Mouse (Mus musculus) forebrain, embryonic 13.5 days (tissue): ENCODE results near the gene Zfp653. TPM values are rescaled to one million over a fixed set of nuclear protein-coding genes. Genes with fewer than 3 reads are reported as not detected.
"Not testable (repeated sequence)": the region's sequence is repeated elsewhere in the genome, so short reads cannot be mapped to it uniquely, and the experiment has no call there.

Experiments used
- ATAC-seq: fragments of 200-750 bp; cut with Nextera tagmentation; 2 replicates; pipeline ENCODE4 v1.8.0; 2017
- H3K27ac ChIP-seq: fragments of 300-500 bp; sonication (generic); 2 replicates; pipeline ENCODE4 v1.5.1; 2015; ENCODE audit warnings: inconsistent platforms, mild to moderate bottlenecking, moderate library complexity
- H3K27me3 ChIP-seq: fragments of 300-500 bp; sonication (generic); 2 replicates; pipeline ENCODE4 v1.6.1; 2015; ENCODE audit warnings: mild to moderate bottlenecking, inconsistent platforms
- H3K36me3 ChIP-seq: fragments of 300-500 bp; sonication (generic); 2 replicates; pipeline ENCODE4 v1.6.1; 2015; ENCODE audit warnings: mild to moderate bottlenecking, inconsistent platforms; ENCODE audit not compliant: poor library complexity, severe bottlenecking
- H3K4me1 ChIP-seq: fragments of 300-500 bp; sonication (generic); 2 replicates; pipeline ENCODE4 v1.6.1; 2015; ENCODE audit warnings: inconsistent platforms
- H3K4me2 ChIP-seq: fragments of 300-500 bp; sonication (generic); 2 replicates; pipeline ENCODE4 v1.6.1; 2015; ENCODE audit warnings: inconsistent platforms, mild to moderate bottlenecking, moderate library complexity
- H3K4me3 ChIP-seq: fragments of 300-500 bp; sonication (generic); 2 replicates; pipeline ENCODE4 v1.5.1; 2015; ENCODE audit warnings: mild to moderate bottlenecking, inconsistent platforms
- H3K9ac ChIP-seq: fragments of 300-500 bp; sonication (generic); 2 replicates; pipeline ENCODE4 v1.6.1; 2015; ENCODE audit warnings: mild to moderate bottlenecking, inconsistent platforms
- H3K9me3 ChIP-seq: fragments of 300-500 bp; sonication (generic); replicated peaks from 2 replicates; pipeline ENCODE4 v1.6.1; 2016; ENCODE audit warnings: inconsistent platforms
- WGBS: fragments of 180-500 bp; shearing (Covaris S2); methylation state at CpG from one replicate; pipeline ENCODE4 v1.1.7; 2015; 5-methylcytosine and 5-hydroxymethylcytosine counted together
- polyA plus RNA-seq: library from polyadenylated mRNA; unstranded; fragments of >200 nt; fragmentation: Nextera tagmentation; extraction: Ambion mirVana; gene quantifications from 2 replicates; pipeline ENCODE4 v1.2.1, GENCODE M21; 2015

The Zfp653 gene
- polyA plus RNA-seq, 1 experiment from 2014 or later = 17.1 TPM

DNA sequence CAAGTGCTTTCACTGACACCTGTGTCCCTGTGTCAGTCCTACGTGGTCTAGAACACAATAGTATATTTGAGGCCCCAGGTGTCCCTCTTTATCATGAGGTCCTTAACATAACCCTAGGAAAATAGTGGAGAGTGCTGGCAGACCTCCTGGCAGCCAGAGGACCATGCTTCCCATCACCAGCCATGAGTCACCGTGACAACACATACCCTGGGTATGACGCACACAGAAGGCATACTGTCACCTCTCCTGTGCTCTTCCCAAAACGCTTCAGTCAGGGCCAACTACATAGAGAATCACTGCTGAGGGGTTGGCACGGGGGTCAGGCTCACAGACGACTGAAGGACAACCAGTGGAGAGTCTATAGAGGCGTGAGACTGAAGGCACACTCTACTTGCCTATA lies 18.8 kb upstream of the Zfp653 start:
- no peak overlapping the region for H3K4me3 ChIP-seq
- no peaks in the 10 kb centered on the region for H3K9me3 ChIP-seq
- H3K27me3 ChIP-seq = no peaks in the 10 kb centered on the region; the same call in 1 of the 2 replicates
- H3K4me1 ChIP-seq = peaks cover 6% of the 10 kb centered on the region
- H3K27ac ChIP-seq = no peak overlapping the region
- WGBS = 84% methylated on average over 7 of the region's 7 CpGs
- H3K4me2 ChIP-seq = no peak overlapping the region
- no peak for ATAC-seq
- no peaks in the 10 kb centered on the region for H3K36me3 ChIP-seq
- no peak overlapping the region for H3K9ac ChIP-seq

- H3K9ac ChIP-seq = no peak overlapping the region
- no peak overlapping the region for H3K4me2 ChIP-seq
- H3K4me3 ChIP-seq = no peak overlapping the region
- ATAC-seq = no peak
- H3K27me3 ChIP-seq = no peaks in the 10 kb centered on the region
- H3K27ac ChIP-seq = no peak overlapping the region
- H3K36me3 ChIP-seq = no peaks in the 10 kb centered on the region
- WGBS = 98% methylated on average over 7 of the region's 7 CpGs
- H3K9me3 ChIP-seq = no peaks in the 10 kb centered on the region
- H3K4me1 ChIP-seq = peaks cover 11% of the 10 kb centered on the region
Observed at GRCm38 (mm10) chr9:22089281-22089680, 18.1 kb upstream of the Zfp653 start.

GRCm38 (mm10) chr9:22087034-22087618 lies 15.9 kb upstream of the Zfp653 start:
- 77% methylated on average over 2 of the region's 2 CpGs for WGBS
- Histone ChIP-seq H3K36me3 (no peaks in the 10 kb centered on the region), H3K4me1 (peaks cover 19% of the 10 kb centered on the region), H3K4me3 (no peak overlapping the region), H3K9ac (no peak overlapping the region), H3K9me3 (no peaks in the 10 kb centered on the region), H3K4me2 (no peak overlapping the region), H3K27ac (no peak overlapping the region), H3K27me3 (no peaks in the 10 kb centered on the region)
- no peak for ATAC-seq

- Histone ChIP-seq H3K27ac (no peak overlapping the region), H3K4me1 (peaks cover 19% of the 10 kb centered on the region), H3K27me3 (no peaks in the 10 kb centered on the region), H3K9ac (peak overlapping the region; percentile 76), H3K9me3 (no peaks in the 10 kb centered on the region), H3K4me2 (peak overlapping the region; percentile 88), H3K4me3 (peak overlapping the region; percentile 74), H3K36me3 (no peaks in the 10 kb centered on the region; the same call in 1 of the 2 replicates)
- WGBS = 88% methylated on average over 6 of the region's 6 CpGs
- ATAC-seq = no peak
Observed at GRCm38 (mm10) chr9:22086012-22086411, 14.8 kb upstream of the Zfp653 start.

DNA sequence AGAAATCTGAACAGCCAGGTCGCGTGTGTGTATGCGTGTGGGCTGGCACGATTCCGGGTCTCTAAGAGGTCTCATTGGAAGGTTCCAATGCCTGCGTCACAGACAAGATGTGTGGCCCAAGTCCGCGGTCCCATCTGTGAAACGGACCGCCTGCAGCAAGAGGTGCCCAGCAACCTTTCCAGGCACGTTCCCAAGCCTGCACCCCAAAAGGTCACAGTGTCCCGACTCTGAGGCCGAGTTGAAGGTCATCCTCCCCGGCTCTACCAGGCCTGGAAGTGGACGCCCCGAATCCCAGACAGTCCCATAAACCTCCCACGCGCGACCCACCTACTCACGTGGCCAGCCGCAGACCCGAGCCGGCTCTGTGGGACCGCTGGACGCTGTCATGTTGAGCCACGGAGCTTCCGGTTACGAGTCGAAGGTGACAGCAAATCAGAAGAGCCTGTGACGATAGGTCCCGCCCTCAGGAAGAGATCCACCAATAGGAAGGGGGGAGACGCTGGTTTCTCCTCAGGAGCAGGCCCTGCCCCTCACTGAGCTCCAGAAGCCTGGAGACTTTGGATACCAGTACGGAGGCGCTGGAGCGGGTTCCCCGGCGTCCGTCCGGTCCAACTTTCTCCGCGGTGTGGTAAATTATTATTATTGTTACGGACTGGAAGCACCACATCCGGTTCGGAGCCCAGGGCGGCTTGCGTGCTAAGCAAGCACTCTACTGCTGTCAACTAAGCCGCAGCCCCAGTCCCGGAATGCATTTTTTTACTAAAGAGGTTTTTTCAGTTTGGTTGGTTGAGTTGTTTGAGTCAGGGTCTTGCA lies 14.1 kb upstream of the Zfp653 start, which contains the start of gene Ecsit:
Gene Ecsit, minus strand, starts transcription at position 417 of the 813 bp plus-strand sequence.
- H3K36me3 ChIP-seq = no peaks in the 10 kb centered on the region; the same call in 1 of the 2 replicates
- H3K4me1 ChIP-seq = peaks cover 19% of the 10 kb centered on the region
- H3K9ac ChIP-seq = peak within 1 kb of the TSS; percentile 76
- no peaks in the 10 kb centered on the region for H3K9me3 ChIP-seq
- H3K4me3 ChIP-seq = peak within 1 kb of the TSS; percentile 74
- peak within 1 kb of the TSS; percentile 88 for H3K4me2 ChIP-seq
- no peaks in the 10 kb centered on the region for H3K27me3 ChIP-seq
- WGBS = under 1% methylated on average over 48 of the region's 48 CpGs
- peak within 1 kb of the TSS; percentile 25; the same call in 1 of the 2 replicates for H3K27ac ChIP-seq
- peak; percentile 100 for ATAC-seq

DNA sequence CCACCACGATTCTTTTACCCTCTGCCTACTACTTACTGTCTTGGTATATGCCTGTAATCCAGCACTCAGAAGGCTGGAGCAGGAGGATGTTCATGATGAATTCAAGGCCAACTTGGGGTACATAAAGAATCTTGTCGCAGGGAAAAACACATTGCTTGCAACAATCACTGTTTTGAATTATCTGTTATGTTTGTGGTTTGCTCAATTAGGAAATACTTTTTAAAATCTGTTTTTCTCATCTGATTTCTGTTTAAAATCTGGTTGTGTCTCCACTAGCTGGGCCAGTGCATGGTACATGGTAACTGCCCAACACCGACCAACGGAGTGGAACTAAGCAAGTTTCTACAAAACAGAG lies 13.5 kb upstream of the Zfp653 start:
- Histone ChIP-seq H3K9ac (peak overlapping the region; percentile 76), H3K36me3 (no peaks in the 10 kb centered on the region; the same call in 1 of the 2 replicates), H3K4me1 (peaks cover 19% of the 10 kb centered on the region), H3K9me3 (no peaks in the 10 kb centered on the region), H3K27me3 (no peaks in the 10 kb centered on the region), H3K27ac (no peak overlapping the region), H3K4me3 (peak overlapping the region; percentile 74), H3K4me2 (peak overlapping the region; percentile 88)
- no peak for ATAC-seq
- WGBS = 34% methylated on average over 4 of the region's 4 CpGs

GRCm38 (mm10) chr9:22076223-22076622 lies 5.0 kb upstream of the Zfp653 start:
- peaks cover 33% of the 10 kb centered on the region for H3K36me3 ChIP-seq
- no peak for ATAC-seq
- H3K27ac ChIP-seq = no peak overlapping the region
- WGBS = 96% methylated on average over 23 of the region's 23 CpGs
- H3K9ac ChIP-seq = no peak overlapping the region
- no peaks in the 10 kb centered on the region for H3K27me3 ChIP-seq
- H3K4me2 ChIP-seq = no peak overlapping the region
- peaks cover 3% of the 10 kb centered on the region; the same call in 1 of the 2 replicates for H3K4me1 ChIP-seq
- H3K9me3 ChIP-seq = no peaks in the 10 kb centered on the region
- H3K4me3 ChIP-seq = no peak overlapping the region

DNA sequence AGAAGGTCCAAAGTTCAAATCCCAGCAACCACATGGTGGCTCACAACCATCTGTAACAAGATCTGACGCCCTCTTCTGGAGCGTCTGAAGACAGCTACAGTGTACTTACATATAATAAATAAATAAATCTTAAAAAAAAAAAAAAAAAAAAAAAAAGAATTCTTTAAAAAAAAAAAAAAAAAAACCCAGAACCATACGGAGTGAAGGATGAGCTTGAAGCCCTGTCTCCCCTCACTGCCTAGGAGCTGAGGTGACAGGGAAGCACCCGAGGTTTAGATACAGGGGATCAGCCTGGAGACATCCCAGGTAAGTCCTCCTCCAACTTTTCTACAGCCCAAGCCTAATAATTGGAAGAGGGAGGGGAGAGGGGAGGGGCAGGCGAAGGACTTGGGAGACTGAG lies 4.6 kb upstream of the Zfp653 start:
- 89% methylated on average over 5 of the region's 5 CpGs for WGBS
- not testable (repeated sequence) for H3K27ac ChIP-seq, ATAC-seq, H3K27me3 ChIP-seq, H3K9ac ChIP-seq, H3K4me3 ChIP-seq, H3K4me1 ChIP-seq, H3K4me2 ChIP-seq, H3K9me3 ChIP-seq
- H3K36me3 ChIP-seq = peaks cover 33% of the 10 kb centered on the region

GRCm38 (mm10) chr9:22072276-22072675 lies 1.1 kb upstream of the Zfp653 start:
- WGBS = 95% methylated on average over 4 of the region's 4 CpGs
- no peak overlapping the region for H3K27ac ChIP-seq
- H3K36me3 ChIP-seq = peaks cover 48% of the 10 kb centered on the region
- H3K9me3 ChIP-seq = no peaks in the 10 kb centered on the region
- H3K27me3 ChIP-seq = no peaks in the 10 kb centered on the region
- no peak overlapping the region for H3K4me3 ChIP-seq
- H3K9ac ChIP-seq = no peak overlapping the region
- no peak for ATAC-seq
- no peak overlapping the region for H3K4me2 ChIP-seq
- peaks cover 17% of the 10 kb centered on the region for H3K4me1 ChIP-seq

DNA sequence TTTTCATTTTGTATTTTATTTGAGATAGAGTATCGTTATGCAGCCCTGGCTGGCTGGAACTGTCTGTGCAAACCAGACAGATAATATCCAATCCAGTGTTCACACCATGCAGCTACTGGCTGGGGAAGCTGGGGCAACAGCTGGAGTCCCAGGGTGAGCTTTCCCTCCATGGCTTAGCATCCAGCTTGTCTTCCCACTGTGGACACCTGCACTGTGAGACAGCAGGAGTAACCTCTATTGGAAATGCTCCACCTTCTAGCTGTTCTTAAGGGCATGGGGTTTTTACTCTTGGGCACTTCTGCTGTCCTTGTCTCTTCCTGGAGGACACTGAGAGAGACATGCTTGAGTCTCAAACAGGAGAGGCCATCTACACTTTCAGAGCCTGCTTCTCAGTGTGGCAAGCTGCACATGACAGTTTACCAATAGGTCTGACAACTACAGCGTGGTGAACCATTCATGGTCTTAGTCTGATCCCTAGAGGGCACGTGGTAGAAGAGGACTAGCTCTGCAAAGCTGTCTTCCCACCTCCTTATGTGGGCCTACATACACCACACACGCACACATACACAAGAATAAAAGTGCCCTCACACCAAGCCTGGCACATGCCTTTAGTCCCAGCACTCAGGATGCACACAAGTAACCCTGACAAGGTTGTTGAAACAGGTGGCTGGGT lies 1.2 kb downstream of the Zfp653 start:
- H3K9me3 ChIP-seq = no peaks in the 10 kb centered on the region
- H3K36me3 ChIP-seq = peaks cover 53% of the 10 kb centered on the region
- no peaks in the 10 kb centered on the region for H3K27me3 ChIP-seq
- 72% methylated on average over 4 of the region's 4 CpGs for WGBS
- peak overlapping the region; percentile 81 for H3K4me3 ChIP-seq
- peaks cover 17% of the 10 kb centered on the region for H3K4me1 ChIP-seq
- H3K9ac ChIP-seq = peak overlapping the region; percentile 96
- H3K4me2 ChIP-seq = peak overlapping the region; percentile 68
- H3K27ac ChIP-seq = peak overlapping the region; percentile 95; the same call in 1 of the 2 replicates
- no peak; the same call in 1 of the 2 replicates for ATAC-seq

GRCm38 (mm10) chr9:22067195-22067594 lies 4.0 kb downstream of the Zfp653 start:
- Histone ChIP-seq H3K27ac (no peak overlapping the region), H3K27me3 (no peaks in the 10 kb centered on the region), H3K9me3 (no peaks in the 10 kb centered on the region), H3K4me1 (peaks cover 17% of the 10 kb centered on the region), H3K4me2 (no peak overlapping the region), H3K9ac (no peak overlapping the region), H3K36me3 (peaks cover 63% of the 10 kb centered on the region), H3K4me3 (no peak overlapping the region)
- no peak for ATAC-seq
- WGBS = 92% methylated on average over 5 of the region's 5 CpGs

GRCm38 (mm10) chr9:22066433-22066832 lies 4.7 kb downstream of the Zfp653 start:
- Histone ChIP-seq H3K27ac (no peak overlapping the region), H3K9ac (no peak overlapping the region), H3K4me2 (no peak overlapping the region), H3K4me3 (no peak overlapping the region), H3K4me1 (peaks cover 14% of the 10 kb centered on the region), H3K27me3 (no peaks in the 10 kb centered on the region), H3K9me3 (no peaks in the 10 kb centered on the region), H3K36me3 (peaks cover 70% of the 10 kb centered on the region)
- no peak for ATAC-seq
- 70% methylated on average over 3 of the region's 3 CpGs for WGBS
